9 mouse cellular contexts compared by ENCODE assay signal in genomic region chr7:7295595-7295994, GRCm38 (mm10). TPM values are rescaled to one million over a fixed set of nuclear protein-coding genes. Genes with fewer than 3 reads are reported as not detected.
A peak's percentile ranks its signal among the peaks of the same experiment; 100 is the strongest.
DNase-seq lines count a peak whose midpoint lies in the region; ATAC-seq and TF ChIP-seq lines count a peak whose summit lies in the region.
"Had no signal": no experiment of that assay in that cellular context is flagged by ENCODE, and none has a peak within 500 bp of the region (broad histone marks: within the 10 kb centered on the region; RNA-seq: fewer than 3 reads in every experiment).

No protein-coding gene starts in this region.

- peaks cover 46% of the 10 kb centered on the region for H3K36me3 ChIP-seq in kidney, embryonic 16.5 days (ENCODE audit: insufficient read depth, low read length)
- H3K36me3 ChIP-seq in liver, embryonic 14.5 days (replicated peaks; ENCODE audit: control insufficient read depth, insufficient read depth, low read depth): peaks cover 6% of the 10 kb centered on the region
- peaks cover 20% of the 10 kb centered on the region for H3K36me3 ChIP-seq in spleen, adult 2 months (ENCODE audit: control insufficient read depth, insufficient read depth, low read length)

- no peak for ATAC-seq in kidney, embryonic 16.5 days (ENCODE audit: low FRiP score, low TSS enrichment)
- no peak for ATAC-seq in liver, embryonic 14.5 days (ENCODE audit: insufficient read depth)

- no peak for TF ChIP-seq POLR2A in brain, embryonic 14.5 days (IDR thresholded peaks at IDR 0.05; ENCODE audit: borderline replicate concordance, extremely low read depth, insufficient read depth, insufficient read length, poor library complexity, severe bottlenecking)
- TF ChIP-seq POLR2A in spleen, adult 2 months (IDR thresholded peaks at IDR 0.05; ENCODE audit: low read depth, low read length): no peak

- H3K27me3 ChIP-seq in kidney, embryonic 16.5 days (ENCODE audit: insufficient read depth, low read length): no peaks in the 10 kb centered on the region
- H3K27me3 ChIP-seq in liver, embryonic 14.5 days (ENCODE audit: control insufficient read depth, insufficient read depth, low read length): peaks cover 2% of the 10 kb centered on the region
- H3K27me3 ChIP-seq in spleen, adult 2 months (ENCODE audit: control insufficient read depth, insufficient read depth, low read length): no peaks in the 10 kb centered on the region

- peak; percentile 52 for DNase-seq in kidney, adult 18-20 months
- DNase-seq in MEL-GATA-1-ER (ENCODE audit: extremely low read depth, low read depth): peak; percentile 29
- DNase-seq in brain, embryonic 14.5 days (ENCODE audit: low read depth): peak; percentile 56
- peak; percentile 46 to 58 for DNase-seq in heart, postnatal 14 days
- no peak for DNase-seq in liver, embryonic 14.5 days (ENCODE audit: low read depth in 3 of 3, low spot score in 3 of 3)
- peak; percentile 28 to 54 for DNase-seq in spleen, adult 2 months (ENCODE audit: low read depth in 1 of 2, low spot score in 2 of 2)
- DNase-seq in frontal cortex, postnatal 25 days (ENCODE audit: low spot score in 2 of 2): no peak

- intact Hi-C loops in heart, postnatal 14 days (cut with DNase I): loop anchor here (10.0 kb wide), 1 partner anchor 931 kb away; the partner anchor contains the start of gene Zfp78

- H3K4me2 ChIP-seq in kidney, embryonic 16.5 days (replicated peaks; ENCODE audit: low read depth, low read length): no peak overlapping the region
- no peak overlapping the region for H3K4me2 ChIP-seq in liver, embryonic 14.5 days (ENCODE audit: low read depth)

- no peak overlapping the region for H3K9ac ChIP-seq in kidney, embryonic 16.5 days (replicated peaks; ENCODE audit: low read length)
- H3K9ac ChIP-seq in liver, embryonic 14.5 days (replicated peaks): no peak overlapping the region

- H3K27ac ChIP-seq in kidney, embryonic 16.5 days (ENCODE audit: low read length): no peak overlapping the region
- H3K27ac ChIP-seq in liver, embryonic 14.5 days: no peak overlapping the region
- H3K27ac ChIP-seq in spleen, adult 2 months (ENCODE audit: insufficient read depth, low read length): no peak overlapping the region

- H3K4me3 ChIP-seq in kidney, embryonic 16.5 days (ENCODE audit: low read length): no peak overlapping the region
- no peak overlapping the region for H3K4me3 ChIP-seq in liver, embryonic 14.5 days (ENCODE audit: insufficient read depth in 1 of 2, low read depth in 2 of 2, low read length in 2 of 2)
- H3K4me3 ChIP-seq in spleen, adult 2 months (ENCODE audit: extremely low read depth, insufficient read depth, insufficient read length): no peak overlapping the region
- H3K4me3 ChIP-seq: megakaryocyte, embryonic 14.5 days had no signal

- peaks cover 13% of the 10 kb centered on the region; the same call in 1 of the 2 replicates for H3K9me3 ChIP-seq in kidney, embryonic 16.5 days (ENCODE audit: low read length)
- H3K9me3 ChIP-seq in liver, embryonic 14.5 days (ENCODE audit: control insufficient read depth, low read length): no peaks in the 10 kb centered on the region
- H3K9me3 ChIP-seq: megakaryocyte, embryonic 14.5 days had no signal

- 84% methylated on average over 16 of the region's 16 CpGs for WGBS in kidney, embryonic 16.5 days
- 72% methylated on average over 16 of the region's 16 CpGs for WGBS in liver, embryonic 14.5 days (ENCODE audit: insufficient replicate concordance)
- WGBS in spleen, adult 2 months: 71% methylated on average over 16 of the region's 16 CpGs

- peak; percentile 41; the same call in 1 of the 2 replicates for TF ChIP-seq CTCF in brain, embryonic 14.5 days (IDR thresholded peaks at IDR 0.05; ENCODE audit: borderline replicate concordance, extremely low read depth, insufficient read depth, insufficient read length)
- TF ChIP-seq CTCF in liver, embryonic 14.5 days (IDR thresholded peaks at IDR 0.05; ENCODE audit: low read depth): peak; percentile 61
- TF ChIP-seq CTCF in spleen, adult 2 months (IDR thresholded peaks at IDR 0.05; ENCODE audit: extremely low read depth, insufficient read depth, insufficient read length, insufficient replicate concordance): peak; percentile 45; the same call in 1 of the 2 replicates

- TF ChIP-seq EP300 in liver, embryonic 14.5 days (IDR thresholded peaks at IDR 0.05; ENCODE audit: low read depth): no peak

- H3K4me1 ChIP-seq in kidney, embryonic 16.5 days (ENCODE audit: insufficient read depth, low read length): 0 out of 2 replicates have a peak, but pooled peaks cover 5% of the 10 kb centered on the region
- 0 out of 4 replicates have a peak, but pooled peaks cover 0 to 2% of the 10 kb centered on the region in 2 experiments for H3K4me1 ChIP-seq in liver, embryonic 14.5 days (replicated peaks; ENCODE audit: control insufficient read depth in 2 of 2, insufficient read depth in 2 of 2, low read length in 1 of 2)
- peaks cover 2% of the 10 kb centered on the region; the same call in 1 of the 2 replicates for H3K4me1 ChIP-seq in spleen, adult 2 months (ENCODE audit: control insufficient read depth, insufficient read depth, insufficient read length)

RNA-seq across cellular contexts. Expression of gene Clcn4, which starts 5.1 kb away (rescaled TPM):
- 54.2 and 55.0 TPM in 2 replicates for polyA plus RNA-seq in kidney, embryonic 16.5 days (2015; fragmentation: Nextera tagmentation; extraction: Ambion mirVana)
- 67.0 and 90.5 TPM in 2 replicates for polyA plus RNA-seq in brain, embryonic 14.5 days (2012; rRNA removed)
- 10 to 100 TPM; 48.8 to 53.4 TPM for total RNA-seq in heart, postnatal 14 days (2021)
- 5.2 and 6.2 TPM in 2 replicates for polyA plus RNA-seq in liver, embryonic 14.5 days (2012; rRNA removed)
- 10.2 and 10.7 TPM in 2 replicates for polyA plus RNA-seq in liver, embryonic 14.5 days (2014; fragmentation: Nextera tagmentation; extraction: Ambion mirVana)
- polyA plus RNA-seq in spleen, adult 2 months (2012; rRNA removed): 16.3 and 17.2 TPM in 2 replicates

RNA-seq across cellular contexts. Expression of gene Gm45844, which starts 17.5 kb away (rescaled TPM):
- 2.7 and 4.2 TPM in 2 replicates for polyA plus RNA-seq in kidney, embryonic 16.5 days (2015; fragmentation: Nextera tagmentation; extraction: Ambion mirVana)
- 4.1 and 5.6 TPM in 2 replicates for polyA plus RNA-seq in brain, embryonic 14.5 days (2012; rRNA removed)
- total RNA-seq in heart, postnatal 14 days (2021): 1 to 10 TPM in 1 of 2 experiments, under 1 TPM in 1; 0.46 to 2.0 TPM
- polyA plus RNA-seq in liver, embryonic 14.5 days (2012; rRNA removed): 0.10 and 0.32 TPM in 2 replicates
- 0.51 and 0.75 TPM in 2 replicates for polyA plus RNA-seq in liver, embryonic 14.5 days (2014; fragmentation: Nextera tagmentation; extraction: Ambion mirVana)
- polyA plus RNA-seq in spleen, adult 2 months (2012; rRNA removed): 0.08 and 0.13 TPM in 2 replicates

RNA-seq across cellular contexts. Expression of gene Vmn2r30, which starts 41.8 kb away (rescaled TPM):
- not detected in 2 replicates for polyA plus RNA-seq in kidney, embryonic 16.5 days (2015; fragmentation: Nextera tagmentation; extraction: Ambion mirVana)
- not detected in 2 replicates for polyA plus RNA-seq in brain, embryonic 14.5 days (2012; rRNA removed)
- total RNA-seq in heart, postnatal 14 days (2021): not detected
- polyA plus RNA-seq in liver, embryonic 14.5 days (2012; rRNA removed): not detected in 2 replicates
- not detected in 2 replicates for polyA plus RNA-seq in liver, embryonic 14.5 days (2014; fragmentation: Nextera tagmentation; extraction: Ambion mirVana)
- not detected in 2 replicates for polyA plus RNA-seq in spleen, adult 2 months (2012; rRNA removed)

RNA-seq across cellular contexts. Expression of gene Vmn2r29, which starts 48.5 kb away (rescaled TPM):
- polyA plus RNA-seq in kidney, embryonic 16.5 days (2015; fragmentation: Nextera tagmentation; extraction: Ambion mirVana): 0.37 and 0.84 TPM in 2 replicates
- polyA plus RNA-seq in brain, embryonic 14.5 days (2012; rRNA removed): 1.6 and 4.0 TPM in 2 replicates
- total RNA-seq in heart, postnatal 14 days (2021): under 1 TPM in 1 of 2 experiments, not detected in 1; 0.15 TPM
- polyA plus RNA-seq in liver, embryonic 14.5 days (2012; rRNA removed): 0.04 and 0.11 TPM in 2 replicates
- not detected in 2 replicates for polyA plus RNA-seq in liver, embryonic 14.5 days (2014; fragmentation: Nextera tagmentation; extraction: Ambion mirVana)
- polyA plus RNA-seq in spleen, adult 2 months (2012; rRNA removed): not detected in 2 replicates

Comparison
In these comparisons a context has a peak if more than half of its experiments do, and no peak if none do; other contexts are left out.
1. DNase-seq: peak in kidney, adult 18-20 months (single experiment), MEL-GATA-1-ER (single experiment), brain, embryonic 14.5 days (single experiment), heart, postnatal 14 days (2 of 2) and spleen, adult 2 months (2 of 2); none in liver, embryonic 14.5 days (0 of 3) and frontal cortex, postnatal 25 days (0 of 2).
2. Peak in every context shown above with its lines, with median percentiles within 50 percentile points of each other: CTCF ChIP-seq.